Mouse (Mus musculus) gastrocnemius, postnatal 14 days (tissue): ENCODE results near the gene Farp2. TPM values are rescaled to one million over a fixed set of nuclear protein-coding genes. Genes with fewer than 3 reads are reported as not detected.

ENCODE experiments used
- total RNA-seq, 2 experiments: library from RNA; stranded (reverse); gene quantifications; 2 replicates each; pipeline ENCODE4 v1.2.3; 2021

The Farp2 gene
- total RNA-seq, 2 experiments from 2014 or later = 11.5 to 14.4 TPM

Other genes starting within 250 kb of the Farp2 start
- 10 to 100 TPM in 1 of 2 experiments, 1 to 10 TPM in 1; 8.8 to 11.4 TPM for gene Mterf4, start 206.2 kb upstream of the Farp2 start, total RNA-seq
- 10 to 100 TPM; 15.4 to 20.2 TPM for gene Ppp1r7, start 169.2 kb upstream of the Farp2 start, total RNA-seq
- 1 to 10 TPM in 1 of 2 experiments, under 1 TPM in 1; 0.89 to 1.4 TPM for gene Pask, start 168.6 kb upstream of the Farp2 start, total RNA-seq
- not detected for gene Ano7, start 138.1 kb upstream of the Farp2 start, total RNA-seq
- gene Hdlbp, start 33.3 kb upstream of the Farp2 start, total RNA-seq = 100 to 1,000 TPM; 220 to 231 TPM
- 10 to 100 TPM; 91.0 to 98.6 TPM for gene Stk25, start 146.6 kb downstream of the Farp2 start, total RNA-seq
- 1 to 10 TPM; 2.9 to 3.1 TPM for gene Bok, start 173.6 kb downstream of the Farp2 start, total RNA-seq
- 10 to 100 TPM; 29.9 to 36.9 TPM for gene Atg4b, start 239.4 kb downstream of the Farp2 start, total RNA-seq
- 10 to 100 TPM; 40.5 to 41.0 TPM for gene Thap4, start 242.8 kb downstream of the Farp2 start, total RNA-seq